Mouse (Mus musculus) forebrain, embryonic 14.5 days (tissue): Measurements from ENCODE around the gene Nomo1. TPM values are rescaled to one million over a fixed set of nuclear protein-coding genes. Genes with fewer than 3 reads are reported as not detected.
A peak's percentile ranks its signal among the peaks of the same experiment; 100 is the strongest.

Experiments used
- ATAC-seq: fragments of 200-750 bp; cut with Nextera tagmentation; 2 replicates; pipeline ENCODE4 v1.8.0; 2017; ENCODE audit warnings: mild to moderate bottlenecking, moderate library complexity
- DNase-seq: peaks from one replicate; pipeline ENCODE4 v3.0.0-alpha.2; 2015; ENCODE audit warnings: low spot score
- H3K27ac ChIP-seq: fragments of 300-500 bp; sonication (generic); 2 replicates; pipeline ENCODE4 v1.5.1; 2014; ENCODE audit warnings: low read depth, mild to moderate bottlenecking, control low read depth, low read length, moderate library complexity
- H3K27me3 ChIP-seq: fragments of 300-500 bp; sonication (generic); replicated peaks from 2 replicates; pipeline ENCODE4 v1.6.1; 2014; ENCODE audit warnings: low read length, control low read depth, mixed read lengths; ENCODE audit not compliant: control insufficient read depth, insufficient read depth
- H3K36me3 ChIP-seq: fragments of 300-500 bp; sonication (generic); 2 replicates; pipeline ENCODE4 v1.6.1; 2014; ENCODE audit warnings: low read length, control low read depth; ENCODE audit not compliant: control insufficient read depth, insufficient read depth
- H3K4me1 ChIP-seq: fragments of 300-500 bp; sonication (generic); 2 replicates; pipeline ENCODE4 v1.6.1; 2014; ENCODE audit warnings: antibody characterized with exemption, low read length, control low read depth; ENCODE audit not compliant: control insufficient read depth, insufficient read depth
- H3K4me2 ChIP-seq: fragments of 300-500 bp; sonication (generic); 2 replicates; pipeline ENCODE4 v1.6.1; 2014; ENCODE audit warnings: mild to moderate bottlenecking, control low read depth, low read length
- H3K4me3 ChIP-seq: fragments of 300-500 bp; sonication (generic); 2 replicates; pipeline ENCODE4 v1.5.1; 2014; ENCODE audit warnings: low read depth, low read length, control low read depth
- H3K9ac ChIP-seq: fragments of 300-500 bp; sonication (generic); 2 replicates; pipeline ENCODE4 v1.6.1; 2014; ENCODE audit warnings: mild to moderate bottlenecking, low read length, control low read depth, moderate library complexity
- H3K9me3 ChIP-seq: fragments of 300-500 bp; sonication (generic); replicated peaks from 2 replicates; pipeline ENCODE4 v1.6.1; 2016; ENCODE audit warnings: low read length, control low read depth, mixed read lengths; ENCODE audit not compliant: control insufficient read depth
- WGBS: fragments of 180-500 bp; shearing (Covaris S2); extraction: QIAGEN DNeasy Blood & Tissue Kit; methylation state at CpG from one replicate; pipeline ENCODE4 v1.1.7; 2014; 5-methylcytosine and 5-hydroxymethylcytosine counted together
- polyA plus RNA-seq: library from polyadenylated mRNA; unstranded; fragments of >200 nt; fragmentation: Nextera tagmentation; extraction: Ambion mirVana; gene quantifications from 2 replicates; pipeline ENCODE4 v1.2.1, GENCODE M21; 2014

Nomo1 gene
- polyA plus RNA-seq, 1 experiment from 2014 or later = 19.6 TPM

- Histone ChIP-seq H3K4me3 (no peak overlapping the region), H3K4me1 (no peaks in the 10 kb centered on the region), H3K27ac (no peak overlapping the region), H3K27me3 (no peaks in the 10 kb centered on the region), H3K36me3 (peaks cover 90% of the 10 kb centered on the region), H3K9ac (no peak overlapping the region), H3K4me2 (no peak overlapping the region), H3K9me3 (no peaks in the 10 kb centered on the region)
- 95% methylated on average over 11 of the region's 11 CpGs for WGBS
- DNase-seq (no peak), ATAC-seq (no peak)
Measured at GRCm38 (mm10) chr7:46058882-46059281, 25.4 kb downstream of the Nomo1 start.

GRCm38 (mm10) chr7:46060688-46061087 lies 27.2 kb downstream of the Nomo1 start:
- DNase-seq (no peak), ATAC-seq (no peak)
- Histone ChIP-seq H3K4me2 (no peak overlapping the region), H3K4me3 (no peak overlapping the region), H3K27ac (no peak overlapping the region), H3K9ac (no peak overlapping the region), H3K36me3 (peaks cover 80% of the 10 kb centered on the region), H3K9me3 (no peaks in the 10 kb centered on the region), H3K27me3 (no peaks in the 10 kb centered on the region), H3K4me1 (no peaks in the 10 kb centered on the region)
- 93% methylated on average over 8 of the region's 8 CpGs for WGBS

DNA sequence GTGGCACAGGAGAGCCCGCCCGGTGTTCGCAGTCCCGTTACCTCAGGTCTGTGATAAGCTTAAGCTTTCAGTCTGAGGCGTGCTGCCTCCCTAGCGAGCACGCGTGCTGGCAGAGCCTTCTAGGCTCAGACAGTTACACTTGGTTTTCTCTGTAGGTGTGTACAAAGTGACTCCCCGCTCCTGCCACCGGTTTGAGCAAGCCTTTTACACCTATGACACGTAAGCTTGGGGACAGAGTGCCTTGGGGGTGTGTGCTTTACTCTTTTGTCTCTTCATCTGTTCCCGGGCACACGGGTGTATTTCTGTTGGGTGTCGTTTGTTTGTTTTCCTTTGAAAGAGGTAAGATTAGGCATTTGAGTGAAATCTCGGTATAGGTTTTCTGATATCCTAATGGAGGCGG lies 28.1 kb downstream of the Nomo1 start:
- no peaks in the 10 kb centered on the region for H3K4me1 ChIP-seq
- no peaks in the 10 kb centered on the region for H3K27me3 ChIP-seq
- H3K27ac ChIP-seq = no peak overlapping the region
- 95% methylated on average over 16 of the region's 16 CpGs for WGBS
- H3K36me3 ChIP-seq = peaks cover 80% of the 10 kb centered on the region
- H3K9me3 ChIP-seq = no peaks in the 10 kb centered on the region
- ATAC-seq (no peak), DNase-seq (no peak)
- H3K4me3 ChIP-seq = no peak overlapping the region
- H3K4me2 ChIP-seq = no peak overlapping the region
- H3K9ac ChIP-seq = no peak overlapping the region

- Histone ChIP-seq H3K27ac (no peak overlapping the region), H3K4me2 (no peak overlapping the region), H3K4me1 (no peaks in the 10 kb centered on the region), H3K36me3 (peaks cover 78% of the 10 kb centered on the region), H3K27me3 (no peaks in the 10 kb centered on the region), H3K4me3 (no peak overlapping the region), H3K9ac (no peak overlapping the region), H3K9me3 (no peaks in the 10 kb centered on the region)
- WGBS = 96% methylated on average over 6 of the region's 6 CpGs
- no peak for DNase-seq
- no peak for ATAC-seq
Measured at GRCm38 (mm10) chr7:46063296-46063695, 29.8 kb downstream of the Nomo1 start.

- WGBS = 93% methylated on average over 8 of the region's 8 CpGs
- no peak overlapping the region for H3K4me2 ChIP-seq
- no peak for ATAC-seq
- peaks cover 83% of the 10 kb centered on the region for H3K36me3 ChIP-seq
- no peak overlapping the region for H3K27ac ChIP-seq
- no peak overlapping the region for H3K4me3 ChIP-seq
- no peaks in the 10 kb centered on the region for H3K4me1 ChIP-seq
- DNase-seq = no peak
- H3K9ac ChIP-seq = no peak overlapping the region
- H3K9me3 ChIP-seq = no peaks in the 10 kb centered on the region
- H3K27me3 ChIP-seq = no peaks in the 10 kb centered on the region
Measured at GRCm38 (mm10) chr7:46068831-46069230, 35.3 kb downstream of the Nomo1 start.

DNA sequence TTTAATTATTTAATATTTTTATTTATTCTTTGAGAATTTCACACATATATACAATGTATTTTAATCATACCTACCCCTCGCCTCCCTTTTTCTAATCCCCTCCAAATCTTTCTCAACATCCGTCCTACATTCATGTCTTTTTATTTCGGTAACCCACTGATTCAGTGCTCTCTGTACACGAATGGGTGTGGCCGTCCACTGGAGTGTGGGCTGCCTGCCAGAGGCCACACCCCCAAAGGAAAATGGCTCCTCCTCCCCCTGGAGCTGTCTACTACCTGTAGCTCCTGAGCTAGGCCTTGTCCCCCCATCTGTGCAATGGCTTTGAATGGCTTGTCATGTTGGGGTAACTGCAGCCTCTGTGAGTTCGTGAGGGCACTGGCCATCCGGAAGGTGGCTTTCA lies 43.3 kb downstream of the Nomo1 start:
- WGBS = 84% methylated on average over 7 of the region's 7 CpGs

GRCm38 (mm10) chr7:46077675-46078074 lies 44.2 kb downstream of the Nomo1 start:
- WGBS = 58% methylated on average over 12 of the region's 12 CpGs
- peak; percentile 76 for DNase-seq
- Histone ChIP-seq H3K4me1 (no peaks in the 10 kb centered on the region), H3K27ac (no peak overlapping the region), H3K36me3 (peaks cover 81% of the 10 kb centered on the region), H3K4me2 (no peak overlapping the region), H3K9ac (no peak overlapping the region), H3K9me3 (no peaks in the 10 kb centered on the region), H3K4me3 (no peak overlapping the region), H3K27me3 (no peaks in the 10 kb centered on the region)
- peak; percentile 88 for ATAC-seq

More for the DNA sequence above, 43.3 kb downstream of the Nomo1 start:
- no peaks in the 10 kb centered on the region for H3K9me3 ChIP-seq
- H3K9ac ChIP-seq = no peak overlapping the region
- no peak overlapping the region for H3K4me2 ChIP-seq
- H3K36me3 ChIP-seq = peaks cover 81% of the 10 kb centered on the region
- no peaks in the 10 kb centered on the region for H3K4me1 ChIP-seq
- no peak overlapping the region for H3K27ac ChIP-seq
- DNase-seq (no peak), ATAC-seq (no peak)
- H3K27me3 ChIP-seq = no peaks in the 10 kb centered on the region
- no peak overlapping the region for H3K4me3 ChIP-seq

DNA sequence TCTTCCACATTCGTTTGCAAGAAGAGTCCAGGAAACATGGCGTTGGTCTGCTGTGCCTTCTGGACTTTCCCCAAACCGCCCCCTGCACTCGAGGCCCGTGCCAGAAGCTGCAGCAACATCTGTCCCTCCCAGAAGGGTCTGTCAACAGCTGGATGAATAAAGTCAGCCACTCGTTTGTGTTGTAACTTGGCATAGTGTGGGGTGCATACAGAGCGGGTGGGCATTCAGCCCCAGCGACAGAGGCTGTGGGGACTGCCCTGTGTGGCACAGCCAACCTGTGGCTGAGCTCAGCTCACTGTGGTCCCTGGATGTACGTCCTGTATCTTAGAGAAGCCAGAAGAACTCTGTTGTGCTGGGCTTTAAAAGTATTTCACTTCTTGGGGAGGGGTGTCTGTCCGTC lies 50.5 kb downstream of the Nomo1 start:
- Histone ChIP-seq H3K36me3 (peaks cover 56% of the 10 kb centered on the region), H3K4me1 (no peaks in the 10 kb centered on the region), H3K27ac (no peak overlapping the region), H3K27me3 (no peaks in the 10 kb centered on the region), H3K9me3 (no peaks in the 10 kb centered on the region; the same call in 1 of the 2 replicates), H3K4me3 (no peak overlapping the region), H3K9ac (no peak overlapping the region), H3K4me2 (no peak overlapping the region)
- ATAC-seq = no peak
- 92% methylated on average over 10 of the region's 10 CpGs for WGBS
- no peak for DNase-seq

DNA sequence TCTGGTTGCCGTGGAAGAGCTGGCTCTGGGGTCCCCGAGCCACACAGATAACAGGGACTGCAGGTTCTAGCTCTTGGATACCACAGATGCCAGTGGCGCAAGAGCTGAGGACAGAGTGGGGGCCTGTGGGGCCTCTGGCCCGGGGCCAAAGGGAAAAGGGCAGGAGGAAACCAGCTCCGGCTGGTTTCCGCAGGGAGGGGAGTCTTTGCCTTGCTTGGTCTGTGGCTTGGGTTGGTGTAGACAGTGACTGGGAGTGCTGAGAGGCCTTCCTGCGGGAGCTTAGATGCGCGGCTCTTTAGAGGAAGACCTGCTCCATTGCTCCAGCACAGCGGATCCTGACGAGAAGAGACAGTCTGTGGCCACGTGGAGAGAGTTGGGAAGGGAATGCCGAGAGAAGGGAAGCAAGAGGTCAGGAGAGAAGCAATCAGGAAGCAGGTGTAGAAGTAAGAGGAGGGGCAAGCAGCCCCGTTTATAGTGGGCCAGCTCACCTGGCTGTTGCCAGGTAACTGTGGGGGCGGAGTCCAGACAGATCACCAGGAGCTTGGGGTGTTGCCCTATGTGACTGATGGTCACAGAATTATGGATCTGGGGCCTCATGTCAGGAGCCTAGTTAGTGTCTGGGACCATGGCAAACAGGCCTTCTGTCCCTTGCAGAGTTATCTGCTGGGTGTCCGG lies 51.5 kb downstream of the Nomo1 start:
- no peak overlapping the region for H3K9ac ChIP-seq
- 79% methylated on average over 16 of the region's 16 CpGs for WGBS
- no peaks in the 10 kb centered on the region for H3K27me3 ChIP-seq
- H3K4me2 ChIP-seq = no peak overlapping the region
- ATAC-seq (no peak), DNase-seq (no peak)
- no peaks in the 10 kb centered on the region for H3K4me1 ChIP-seq
- H3K9me3 ChIP-seq = no peaks in the 10 kb centered on the region; the same call in 1 of the 2 replicates
- no peak overlapping the region for H3K4me3 ChIP-seq
- peaks cover 47% of the 10 kb centered on the region for H3K36me3 ChIP-seq
- no peak overlapping the region for H3K27ac ChIP-seq
